Mouse (Mus musculus): ENCODE measurements around the gene Flnc.

- TF ChIP-seq CTCF (IDR thresholded peaks at IDR 0.05; ENCODE audit: insufficient read depth, low read depth, low read length) (no peak), POLR2A (IDR thresholded peaks at IDR 0.05; ENCODE audit: insufficient read depth, low read depth, low read length) (no peak)
Observed at GRCm38 (mm10) chr6:29415446-29415845, 17.6 kb upstream of the Flnc start.
